Mouse (Mus musculus) forebrain, embryonic 14.5 days (tissue): ENCODE results near the gene Rec8. TPM values are rescaled to one million over a fixed set of nuclear protein-coding genes. Genes with fewer than 3 reads are reported as not detected.

ENCODE experiments used
- ATAC-seq: fragments of 200-750 bp; cut with Nextera tagmentation; 2 replicates; pipeline ENCODE4 v1.8.0; 2017; ENCODE audit warnings: mild to moderate bottlenecking, moderate library complexity
- DNase-seq: peaks from one replicate; pipeline ENCODE4 v3.0.0-alpha.2; 2015; ENCODE audit warnings: low spot score
- H3K27ac ChIP-seq: fragments of 300-500 bp; sonication (generic); 2 replicates; pipeline ENCODE4 v1.5.1; 2014; ENCODE audit warnings: low read depth, mild to moderate bottlenecking, control low read depth, low read length, moderate library complexity
- H3K27me3 ChIP-seq: fragments of 300-500 bp; sonication (generic); replicated peaks from 2 replicates; pipeline ENCODE4 v1.6.1; 2014; ENCODE audit warnings: low read length, control low read depth, mixed read lengths; ENCODE audit not compliant: control insufficient read depth, insufficient read depth
- H3K36me3 ChIP-seq: fragments of 300-500 bp; sonication (generic); 2 replicates; pipeline ENCODE4 v1.6.1; 2014; ENCODE audit warnings: low read length, control low read depth; ENCODE audit not compliant: control insufficient read depth, insufficient read depth
- H3K4me1 ChIP-seq: fragments of 300-500 bp; sonication (generic); 2 replicates; pipeline ENCODE4 v1.6.1; 2014; ENCODE audit warnings: antibody characterized with exemption, low read length, control low read depth; ENCODE audit not compliant: control insufficient read depth, insufficient read depth
- H3K4me2 ChIP-seq: fragments of 300-500 bp; sonication (generic); 2 replicates; pipeline ENCODE4 v1.6.1; 2014; ENCODE audit warnings: mild to moderate bottlenecking, control low read depth, low read length
- H3K4me3 ChIP-seq: fragments of 300-500 bp; sonication (generic); 2 replicates; pipeline ENCODE4 v1.5.1; 2014; ENCODE audit warnings: low read depth, low read length, control low read depth
- H3K9ac ChIP-seq: fragments of 300-500 bp; sonication (generic); 2 replicates; pipeline ENCODE4 v1.6.1; 2014; ENCODE audit warnings: mild to moderate bottlenecking, low read length, control low read depth, moderate library complexity
- H3K9me3 ChIP-seq: fragments of 300-500 bp; sonication (generic); replicated peaks from 2 replicates; pipeline ENCODE4 v1.6.1; 2016; ENCODE audit warnings: low read length, control low read depth, mixed read lengths; ENCODE audit not compliant: control insufficient read depth
- WGBS: fragments of 180-500 bp; shearing (Covaris S2); extraction: QIAGEN DNeasy Blood & Tissue Kit; methylation state at CpG from one replicate; pipeline ENCODE4 v1.1.7; 2014; 5-methylcytosine and 5-hydroxymethylcytosine counted together
- polyA plus RNA-seq: library from polyadenylated mRNA; unstranded; fragments of >200 nt; fragmentation: Nextera tagmentation; extraction: Ambion mirVana; gene quantifications from 2 replicates; pipeline ENCODE4 v1.2.1, GENCODE M21; 2014

The Rec8 gene
- 6.5 and 7.0 TPM in 2 replicates for polyA plus RNA-seq

DNA sequence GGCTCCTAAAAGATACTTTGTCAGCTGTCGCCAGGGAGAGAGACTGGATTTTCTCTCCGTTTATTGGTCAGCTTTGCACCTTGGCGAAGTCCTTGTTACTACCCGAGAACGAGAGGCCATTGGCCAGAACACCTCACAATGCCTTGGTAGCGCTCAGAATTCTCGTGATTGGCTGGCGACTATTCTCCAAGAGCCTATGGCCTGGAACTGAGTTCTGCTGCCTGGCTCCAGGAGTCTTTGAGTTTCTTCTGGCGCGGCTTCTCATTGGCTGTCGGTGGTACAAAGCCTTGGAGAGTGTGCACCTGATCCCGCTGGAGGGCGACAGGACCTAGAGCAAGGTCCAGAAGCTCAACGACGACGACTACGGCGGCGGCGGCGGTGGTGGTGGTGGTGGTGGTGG is at the start of gene Rec8:
Rec8 (plus strand) TSS at position 216 of the 400 bp plus-strand sequence.
- Histone ChIP-seq H3K4me1 (no peaks in the 10 kb centered on the region), H3K4me2 (peak within 1 kb of the TSS; percentile 31), H3K9me3 (no peaks in the 10 kb centered on the region), H3K27ac (0 out of 2 replicates have a peak within 1 kb of the TSS, but pooled peaks have one; percentile 14), H3K4me3 (peak within 1 kb of the TSS; percentile 13; the same call in 1 of the 2 replicates), H3K36me3 (no peaks in the 10 kb centered on the region), H3K27me3 (no peaks in the 10 kb centered on the region), H3K9ac (peak within 1 kb of the TSS; percentile 17; the same call in 1 of the 2 replicates)
- ATAC-seq (peak; percentile 62), DNase-seq (peak; percentile 61)
- 25% methylated on average over 21 of the region's 21 CpGs for WGBS

DNA sequence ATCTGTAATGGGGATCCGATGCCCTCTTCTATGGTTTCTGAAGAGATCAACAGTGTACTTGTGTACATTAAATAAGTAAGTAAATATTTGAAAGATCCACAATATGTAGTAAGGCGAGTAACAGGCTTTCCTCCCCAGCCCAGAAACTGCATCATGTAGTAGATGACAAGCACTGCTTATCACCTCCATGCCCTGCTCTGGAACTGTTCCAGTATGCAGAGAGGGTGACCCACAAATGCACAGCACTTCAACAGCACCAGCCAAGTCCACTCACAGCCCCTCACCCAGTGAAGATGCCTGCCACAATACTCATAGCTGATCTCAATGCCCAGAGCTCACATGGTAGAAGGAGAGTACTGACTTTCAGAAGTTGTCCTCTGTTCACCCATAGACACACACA is 47.2 kb upstream of the Rec8 start:
- no peak for ATAC-seq
- no peaks in the 10 kb centered on the region for H3K4me1 ChIP-seq
- no peak for DNase-seq
- WGBS: 86% methylated on average over 2 of the region's 2 CpGs
- H3K36me3 ChIP-seq: peaks cover 50% of the 10 kb centered on the region
- H3K9ac ChIP-seq: no peak overlapping the region
- no peak overlapping the region for H3K27ac ChIP-seq
- H3K4me3 ChIP-seq: no peak overlapping the region
- no peaks in the 10 kb centered on the region for H3K9me3 ChIP-seq
- H3K4me2 ChIP-seq: no peak overlapping the region
- H3K27me3 ChIP-seq: no peaks in the 10 kb centered on the region

DNA sequence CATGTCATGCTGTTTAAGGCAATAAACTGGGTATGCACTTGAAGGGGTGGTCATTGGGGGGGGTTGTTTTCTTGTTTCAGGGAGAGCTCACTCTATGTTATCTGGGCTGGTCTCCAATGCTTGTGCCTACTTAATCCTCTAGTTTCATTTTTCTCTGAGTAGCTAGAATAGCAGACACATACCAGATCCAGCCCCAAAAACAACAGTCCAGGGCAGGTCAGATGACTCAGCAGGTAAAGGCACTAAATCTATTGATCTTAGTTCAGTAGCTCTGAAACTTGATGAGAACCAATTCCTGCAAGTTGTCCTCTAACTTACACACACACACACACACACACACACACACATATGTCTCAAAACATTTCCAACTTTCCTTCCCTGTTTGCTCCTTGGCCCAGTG is 46.1 kb upstream of the Rec8 start:
- Histone ChIP-seq H3K9ac (no peak overlapping the region), H3K27ac (no peak overlapping the region), H3K4me1 (no peaks in the 10 kb centered on the region), H3K36me3 (peaks cover 38% of the 10 kb centered on the region), H3K9me3 (no peaks in the 10 kb centered on the region), H3K4me3 (no peak overlapping the region), H3K27me3 (no peaks in the 10 kb centered on the region), H3K4me2 (no peak overlapping the region)
- ATAC-seq: no peak
- DNase-seq: no peak

DNA sequence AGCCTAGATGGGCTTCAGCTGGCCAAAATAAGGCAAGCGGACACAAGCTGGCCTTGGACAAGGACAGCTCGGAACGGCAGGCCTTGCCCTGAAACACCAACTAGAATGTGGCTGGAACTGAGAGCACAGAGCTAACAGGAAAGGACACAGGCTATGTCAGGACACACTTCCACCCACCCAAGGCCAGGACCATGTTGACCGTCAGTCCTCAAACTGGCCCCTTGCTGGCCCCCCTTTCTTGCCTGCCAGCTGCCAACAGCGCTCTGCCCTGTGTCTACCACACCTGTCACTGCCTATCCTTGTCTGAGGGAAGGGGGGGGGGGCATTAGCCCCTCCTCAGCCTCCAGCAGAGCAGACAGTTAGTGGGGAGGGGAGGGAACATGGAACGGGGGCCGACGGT is 42.5 kb upstream of the Rec8 start, which contains the start of gene Fitm1:
Fitm1 (plus strand) TSS at position 316 of the 400 bp plus-strand sequence.
- no peak for ATAC-seq
- Histone ChIP-seq H3K27ac (no peak within 1 kb of the TSS), H3K4me2 (no peak within 1 kb of the TSS)

DNA sequence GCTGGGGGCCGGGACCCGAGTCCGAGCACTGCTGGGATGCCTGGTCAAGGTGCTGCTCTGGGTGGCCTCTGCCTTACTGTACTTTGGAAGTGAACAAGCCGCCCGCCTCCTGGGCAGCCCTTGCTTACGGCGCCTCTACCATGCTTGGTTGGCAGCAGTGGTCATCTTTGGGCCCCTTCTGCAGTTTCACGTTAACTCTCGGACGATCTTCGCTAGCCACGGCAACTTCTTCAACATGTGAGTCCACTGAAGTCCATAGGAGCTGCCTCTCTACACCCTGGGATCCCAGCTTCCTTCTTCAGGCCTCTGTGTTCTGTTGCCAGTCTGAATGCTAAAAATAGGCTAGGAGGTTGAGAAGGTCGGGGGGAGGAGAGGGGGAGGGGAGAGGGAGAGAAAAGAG is 42.1 kb upstream of the Rec8 start:
- Histone ChIP-seq H3K27ac (no peak overlapping the region), H3K4me2 (no peak overlapping the region), H3K36me3 (peaks cover 7% of the 10 kb centered on the region; the same call in 1 of the 2 replicates), H3K9ac (no peak overlapping the region), H3K4me1 (peaks cover 6% of the 10 kb centered on the region; the same call in 1 of the 2 replicates), H3K27me3 (no peaks in the 10 kb centered on the region), H3K9me3 (no peaks in the 10 kb centered on the region), H3K4me3 (no peak overlapping the region)
- ATAC-seq (no peak), DNase-seq (no peak)
- WGBS: 82% methylated on average over 13 of the region's 13 CpGs

More for the DNA sequence above, 42.5 kb upstream of the Rec8 start, which contains the start of gene Fitm1:
- Histone ChIP-seq H3K36me3 (peaks cover 8% of the 10 kb centered on the region; the same call in 1 of the 2 replicates), H3K9me3 (no peaks in the 10 kb centered on the region), H3K27me3 (no peaks in the 10 kb centered on the region), H3K9ac (no peak within 1 kb of the TSS), H3K4me1 (peaks cover 6% of the 10 kb centered on the region; the same call in 1 of the 2 replicates), H3K4me3 (no peak within 1 kb of the TSS)
- DNase-seq: no peak
- 83% methylated on average over 8 of the region's 8 CpGs for WGBS

DNA sequence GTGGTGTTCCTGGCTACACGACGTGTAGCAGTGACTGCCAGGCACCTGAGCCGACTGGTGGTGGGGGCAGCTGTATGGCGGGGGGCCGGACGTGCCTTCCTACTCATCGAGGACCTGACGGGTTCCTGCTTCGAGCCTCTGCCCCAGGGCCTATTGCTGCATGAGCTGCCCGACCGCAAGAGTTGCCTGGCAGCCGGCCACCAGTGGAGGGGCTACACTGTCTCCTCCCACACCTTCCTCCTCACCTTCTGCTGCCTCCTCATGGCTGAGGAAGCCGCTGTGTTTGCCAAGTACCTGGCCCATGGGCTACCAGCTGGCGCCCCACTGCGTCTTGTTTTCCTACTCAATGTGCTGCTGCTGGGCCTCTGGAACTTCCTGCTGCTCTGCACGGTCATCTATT is 41.5 kb upstream of the Rec8 start:
- no peak overlapping the region for H3K27ac ChIP-seq
- H3K4me2 ChIP-seq: no peak overlapping the region
- no peak overlapping the region for H3K4me3 ChIP-seq
- no peak for ATAC-seq
- H3K9me3 ChIP-seq: no peaks in the 10 kb centered on the region
- 76% methylated on average over 16 of the region's 16 CpGs for WGBS
- H3K4me1 ChIP-seq: peaks cover 6% of the 10 kb centered on the region; the same call in 1 of the 2 replicates
- peaks cover 6% of the 10 kb centered on the region for H3K36me3 ChIP-seq
- no peaks in the 10 kb centered on the region for H3K27me3 ChIP-seq
- H3K9ac ChIP-seq: no peak overlapping the region
- DNase-seq: no peak

DNA sequence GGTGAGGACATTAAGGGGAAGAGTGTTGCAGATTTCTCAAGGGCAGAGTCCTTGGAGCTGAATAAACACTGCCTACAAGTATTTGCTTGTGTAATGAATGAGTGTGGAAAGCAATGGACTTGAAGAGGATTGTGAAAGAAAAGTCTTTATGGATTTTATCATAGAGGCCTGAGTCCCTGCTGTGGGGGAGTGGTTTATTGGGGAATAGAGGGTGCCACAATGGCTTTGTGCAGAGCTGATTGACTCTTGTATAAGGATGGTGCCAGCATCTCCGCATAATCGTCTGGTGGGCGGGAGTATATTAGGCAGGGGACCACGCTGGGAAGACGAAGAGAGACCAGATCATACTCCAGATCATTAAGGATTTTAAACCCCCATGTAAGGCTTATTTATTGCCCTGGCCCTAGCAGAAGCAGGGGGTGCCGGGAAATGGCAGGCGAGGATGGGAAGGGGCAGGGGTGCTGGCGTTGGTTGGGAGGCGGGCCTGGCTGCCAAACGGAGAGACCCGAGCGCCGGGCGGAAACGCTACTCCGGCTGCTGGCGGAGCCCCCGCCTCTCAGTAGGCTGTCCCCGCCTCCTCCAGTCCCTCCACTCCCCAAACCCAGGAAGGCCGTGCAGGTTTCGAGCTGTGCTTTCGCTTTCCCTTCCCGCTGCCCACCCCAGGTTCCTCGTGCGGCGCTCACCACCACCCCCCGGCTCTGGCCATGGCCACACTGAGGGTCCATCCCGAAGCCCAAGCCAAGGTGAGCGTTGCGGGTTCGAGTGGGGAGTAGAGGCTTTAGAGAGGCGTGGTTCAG is 39.8 kb upstream of the Rec8 start, which contains the start of gene Psme1:
Psme1 (plus strand) TSS at position 253 of the 797 bp plus-strand sequence.
- no peaks in the 10 kb centered on the region for H3K27me3 ChIP-seq
- H3K4me1 ChIP-seq: peaks cover 6% of the 10 kb centered on the region; the same call in 1 of the 2 replicates
- peak within 1 kb of the TSS; percentile 89 for H3K4me2 ChIP-seq
- DNase-seq (peak; percentile 92), ATAC-seq (peak; percentile 95)
- WGBS: under 1% methylated on average over 20 of the region's 32 CpGs
- H3K4me3 ChIP-seq: peak within 1 kb of the TSS; percentile 65
- peaks cover 9% of the 10 kb centered on the region for H3K36me3 ChIP-seq
- H3K27ac ChIP-seq: peak within 1 kb of the TSS; percentile 88
- H3K9ac ChIP-seq: peak within 1 kb of the TSS; percentile 94
- H3K9me3 ChIP-seq: no peaks in the 10 kb centered on the region

DNA sequence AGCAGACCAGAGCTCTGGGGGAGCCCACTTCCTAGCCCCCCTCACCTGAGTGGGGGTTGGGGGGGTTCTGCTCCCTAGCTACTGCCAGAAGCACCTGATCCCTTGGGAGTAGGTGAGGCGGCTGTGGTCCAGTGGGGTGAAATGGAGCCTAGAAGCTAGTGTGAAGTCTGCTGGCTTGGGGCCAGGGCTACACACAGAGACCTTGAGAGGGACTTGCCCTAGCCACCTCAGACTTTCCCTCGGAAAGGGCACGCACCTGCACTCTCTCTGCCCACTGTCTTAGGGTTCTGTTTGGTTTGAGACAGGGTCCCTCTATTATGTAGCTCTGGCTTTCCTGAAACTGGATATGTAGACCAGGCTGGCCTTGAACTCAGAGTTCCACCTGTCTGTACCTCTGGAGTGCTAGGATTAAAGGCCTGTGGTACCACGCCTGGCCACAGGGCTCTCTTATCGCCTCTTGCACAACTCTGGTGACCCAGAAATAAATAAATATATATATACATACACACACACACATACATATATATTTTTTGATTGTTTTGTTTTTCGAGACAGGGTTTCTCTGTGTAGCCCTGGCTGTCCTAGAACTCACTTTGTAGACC is 39.1 kb upstream of the Rec8 start:
- peak overlapping the region; percentile 89 for H3K4me2 ChIP-seq
- DNase-seq (peak; percentile 55), ATAC-seq (no peak)
- WGBS: 29% methylated on average over 6 of the region's 6 CpGs
- peak overlapping the region; percentile 65 for H3K4me3 ChIP-seq
- no peaks in the 10 kb centered on the region for H3K9me3 ChIP-seq
- H3K27me3 ChIP-seq: no peaks in the 10 kb centered on the region
- peaks cover 9% of the 10 kb centered on the region for H3K36me3 ChIP-seq
- peaks cover 6% of the 10 kb centered on the region; the same call in 1 of the 2 replicates for H3K4me1 ChIP-seq
- H3K27ac ChIP-seq: peak overlapping the region; percentile 88
- peak overlapping the region; percentile 94 for H3K9ac ChIP-seq
